Mouse (Mus musculus) neural tube, embryonic 14.5 days (tissue): ENCODE measurements around the gene Ntan1. TPM values are rescaled to one million over a fixed set of nuclear protein-coding genes. Genes with fewer than 3 reads are reported as not detected.
"Not testable (repeated sequence)": the region's sequence is repeated elsewhere in the genome, so short reads cannot be mapped to it uniquely, and the experiment has no call there.

ENCODE experiments used
- ATAC-seq: fragments of 200-750 bp; cut with Nextera tagmentation; 2 replicates; pipeline ENCODE4 v1.8.0; 2017; ENCODE audit warnings: low read depth, mild to moderate bottlenecking, moderate TSS enrichment, moderate library complexity
- H3K27ac ChIP-seq: fragments of 300-500 bp; sonication (generic); 2 replicates; pipeline ENCODE4 v1.5.1; 2014; ENCODE audit warnings: low read depth, mild to moderate bottlenecking, control low read depth, low read length, moderate library complexity, mixed read lengths
- H3K27me3 ChIP-seq: fragments of 300-500 bp; sonication (generic); 2 replicates; pipeline ENCODE4 v1.6.1; 2014; ENCODE audit warnings: low read length; ENCODE audit not compliant: control insufficient read depth, insufficient read depth
- H3K36me3 ChIP-seq: fragments of 300-500 bp; sonication (generic); 2 replicates; pipeline ENCODE4 v1.6.1; 2014; ENCODE audit warnings: low read length, mixed read lengths; ENCODE audit not compliant: control insufficient read depth, insufficient read depth
- H3K4me1 ChIP-seq: fragments of 300-500 bp; sonication (generic); 2 replicates; pipeline ENCODE4 v1.6.1; 2014; ENCODE audit warnings: low read length; ENCODE audit not compliant: control insufficient read depth, insufficient read depth
- H3K4me2 ChIP-seq: fragments of 300-500 bp; sonication (generic); 2 replicates; pipeline ENCODE4 v1.6.1; 2014; ENCODE audit warnings: mild to moderate bottlenecking, low read depth, low read length, control low read depth
- H3K4me3 ChIP-seq: fragments of 300-500 bp; sonication (generic); 2 replicates; pipeline ENCODE4 v1.5.1; 2014; ENCODE audit warnings: low read depth, low read length, control low read depth, mixed read lengths
- H3K9ac ChIP-seq: fragments of 300-500 bp; sonication (generic); replicated peaks from 2 replicates; pipeline ENCODE4 v1.6.1; 2014; ENCODE audit warnings: low read depth, mild to moderate bottlenecking, control low read depth, low read length, mixed read lengths
- H3K9me3 ChIP-seq: fragments of 300-500 bp; sonication (generic); 2 replicates; pipeline ENCODE4 v1.6.1; 2016; ENCODE audit warnings: low read length; ENCODE audit not compliant: control insufficient read depth
- WGBS: fragments of 180-500 bp; shearing (Covaris S2); extraction: QIAGEN DNeasy Blood & Tissue Kit; methylation state at CpG from one replicate; pipeline ENCODE4 v1.1.7; 2014; 5-methylcytosine and 5-hydroxymethylcytosine counted together
- polyA plus RNA-seq: library from polyadenylated mRNA; unstranded; fragments of >200 nt; fragmentation: Nextera tagmentation; extraction: Ambion mirVana; gene quantifications from 2 replicates; pipeline ENCODE4 v1.2.1, GENCODE M21; 2014

The Ntan1 gene
- polyA plus RNA-seq, 1 experiment from 2014 or later: 212 TPM

DNA sequence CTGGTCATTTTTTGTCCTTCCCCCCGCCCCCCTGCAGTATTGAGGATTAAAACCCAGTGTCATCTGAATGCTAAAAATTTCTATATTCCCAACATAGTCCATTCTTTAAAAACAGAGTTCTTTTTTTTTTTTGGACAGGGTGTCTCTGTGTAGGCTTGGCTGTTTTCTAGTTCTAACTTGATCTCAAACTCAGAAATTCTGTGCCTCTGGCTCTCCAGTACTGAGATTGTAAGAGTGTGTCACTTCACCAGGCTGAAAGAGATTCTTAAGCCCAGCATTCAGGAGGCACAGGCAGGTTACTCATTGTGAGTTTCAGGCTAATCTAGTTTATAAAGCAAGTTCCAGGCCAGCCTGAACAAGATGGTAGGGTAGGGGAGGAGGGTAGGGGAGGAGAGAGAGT lies 28.0 kb downstream of the Ntan1 start:
- no peaks in the 10 kb centered on the region for H3K9me3 ChIP-seq
- 93% methylated on average over 1 of the region's 1 CpGs for WGBS
- H3K27ac ChIP-seq: no peak overlapping the region
- no peak overlapping the region for H3K9ac ChIP-seq
- H3K36me3 ChIP-seq: peaks cover 17% of the 10 kb centered on the region
- no peaks in the 10 kb centered on the region for H3K4me1 ChIP-seq
- H3K27me3 ChIP-seq: no peaks in the 10 kb centered on the region
- H3K4me3 ChIP-seq: no peak overlapping the region
- ATAC-seq: no peak
- H3K4me2 ChIP-seq: no peak overlapping the region

- H3K4me3 ChIP-seq: no peak overlapping the region
- no peaks in the 10 kb centered on the region for H3K4me1 ChIP-seq
- no peak overlapping the region for H3K4me2 ChIP-seq
- no peaks in the 10 kb centered on the region for H3K27me3 ChIP-seq
- whole genome bisulfite sequencing: 81% methylated on average over 2 of the region's 2 CpGs
- no peak for ATAC-seq
- no peak overlapping the region for H3K27ac ChIP-seq
- no peak overlapping the region for H3K9ac ChIP-seq
- peaks cover 14% of the 10 kb centered on the region for H3K36me3 ChIP-seq
- H3K9me3 ChIP-seq: no peaks in the 10 kb centered on the region
Observed at GRCm38 (mm10) chr16:13848310-13848709, 29.7 kb downstream of the Ntan1 start.

DNA sequence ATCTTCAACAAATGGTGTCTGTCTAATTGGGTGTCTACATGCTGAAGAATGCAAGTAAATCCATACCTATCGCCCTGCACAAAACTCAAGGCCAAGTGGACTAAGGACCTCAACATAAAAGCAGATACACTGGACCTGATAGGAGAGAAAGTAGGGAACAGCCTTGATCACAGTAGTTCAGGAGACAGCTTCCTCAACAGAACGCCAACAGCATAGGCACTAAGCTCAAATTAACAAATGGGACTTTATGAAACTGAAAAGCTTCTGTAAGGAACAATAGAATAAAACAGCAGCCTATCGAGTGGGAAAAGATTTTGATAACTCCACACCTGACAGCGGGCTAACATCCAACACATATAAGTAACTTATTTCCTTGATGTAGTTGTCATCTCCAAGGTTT lies 32.8 kb downstream of the Ntan1 start:
- no peak for ATAC-seq
- Histone ChIP-seq H3K27ac (no peak overlapping the region), H3K9ac (no peak overlapping the region), H3K36me3 (peaks cover 7% of the 10 kb centered on the region; the same call in 1 of the 2 replicates), H3K9me3 (no peaks in the 10 kb centered on the region), H3K4me3 (no peak overlapping the region), H3K27me3 (no peaks in the 10 kb centered on the region), H3K4me1 (no peaks in the 10 kb centered on the region), H3K4me2 (no peak overlapping the region)
- 94% methylated on average over 4 of the region's 4 CpGs for WGBS

DNA sequence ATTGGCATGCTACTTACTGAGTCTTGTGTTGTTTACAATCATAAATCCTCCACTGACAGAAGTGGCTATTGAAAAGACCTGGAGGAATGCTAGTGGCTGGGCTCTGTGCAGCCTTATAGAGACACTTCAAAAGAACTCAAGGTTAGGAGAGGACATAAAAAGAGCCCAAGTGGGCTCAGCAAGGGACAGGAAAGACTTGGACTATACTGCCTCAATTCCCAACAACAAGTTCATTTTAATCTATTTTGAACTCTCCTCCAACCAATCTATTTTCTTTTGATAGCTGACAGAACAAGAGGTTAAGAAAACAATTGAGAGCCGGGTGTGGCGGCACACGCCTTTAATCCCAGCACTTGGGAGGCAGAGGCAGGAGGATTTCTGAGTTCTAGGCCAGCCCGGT lies 35.2 kb downstream of the Ntan1 start:
- Histone ChIP-seq H3K4me1 (no peaks in the 10 kb centered on the region), H3K27ac (no peak overlapping the region), H3K4me2 (no peak overlapping the region), H3K9ac (no peak overlapping the region), H3K27me3 (no peaks in the 10 kb centered on the region), H3K9me3 (no peaks in the 10 kb centered on the region), H3K4me3 (no peak overlapping the region), H3K36me3 (peaks cover 14% of the 10 kb centered on the region)
- no peak for ATAC-seq
- WGBS: 98% methylated on average over 4 of the region's 4 CpGs

GRCm38 (mm10) chr16:13866076-13866475 lies 47.4 kb downstream of the Ntan1 start:
- Histone ChIP-seq H3K27me3 (no peaks in the 10 kb centered on the region), H3K4me1 (no peaks in the 10 kb centered on the region), H3K4me3 (no peak overlapping the region), H3K9me3 (no peaks in the 10 kb centered on the region), H3K36me3 (peaks cover 4% of the 10 kb centered on the region; the same call in 1 of the 2 replicates), H3K27ac (no peak overlapping the region), H3K9ac (no peak overlapping the region), H3K4me2 (no peak overlapping the region)
- ATAC-seq: no peak
- 84% methylated on average over 4 of the region's 4 CpGs for WGBS

- Histone ChIP-seq H3K27ac (no peak overlapping the region), H3K4me2 (no peak overlapping the region), H3K4me3 (no peak overlapping the region), H3K9ac (no peak overlapping the region), H3K27me3 (no peaks in the 10 kb centered on the region), H3K9me3 (no peaks in the 10 kb centered on the region), H3K4me1 (no peaks in the 10 kb centered on the region), H3K36me3 (peaks cover 4% of the 10 kb centered on the region; the same call in 1 of the 2 replicates)
- 84% methylated on average over 5 of the region's 5 CpGs for WGBS
- no peak for ATAC-seq
Observed at GRCm38 (mm10) chr16:13866616-13867015, 48.0 kb downstream of the Ntan1 start.

DNA sequence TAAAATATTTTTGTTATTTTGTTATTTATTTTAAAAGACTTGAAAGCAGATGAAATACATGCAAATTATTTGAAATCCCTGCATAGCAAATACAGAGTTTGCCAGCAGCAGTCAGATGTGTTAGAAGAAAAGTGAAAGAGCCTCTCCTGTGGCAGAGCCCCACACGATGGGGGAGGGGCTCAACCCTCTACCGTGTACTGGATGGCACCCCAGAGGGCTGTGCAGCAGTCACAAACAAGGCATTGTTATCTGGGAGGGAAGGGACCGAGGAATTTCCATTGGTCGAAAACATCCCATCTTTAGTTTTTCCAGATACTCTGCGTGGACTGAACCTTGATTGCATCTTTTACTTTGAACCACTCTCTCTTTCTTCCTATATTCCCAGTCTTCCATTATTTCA lies 48.8 kb downstream of the Ntan1 start:
- H3K27me3 ChIP-seq, H3K4me1 ChIP-seq, H3K36me3 ChIP-seq, H3K9me3 ChIP-seq: not testable (repeated sequence)
- Histone ChIP-seq H3K4me2 (peak overlapping the region; percentile 46; the same call in 1 of the 2 replicates), H3K4me3 (peak overlapping the region; percentile 22), H3K9ac (0 out of 2 replicates have a peak overlapping the region, but pooled peaks have one; percentile 58), H3K27ac (peak overlapping the region; percentile 18; the same call in 1 of the 2 replicates)
- 12% methylated on average over 5 of the region's 5 CpGs for WGBS
- peak; percentile 82; the same call in 1 of the 2 replicates for ATAC-seq

DNA sequence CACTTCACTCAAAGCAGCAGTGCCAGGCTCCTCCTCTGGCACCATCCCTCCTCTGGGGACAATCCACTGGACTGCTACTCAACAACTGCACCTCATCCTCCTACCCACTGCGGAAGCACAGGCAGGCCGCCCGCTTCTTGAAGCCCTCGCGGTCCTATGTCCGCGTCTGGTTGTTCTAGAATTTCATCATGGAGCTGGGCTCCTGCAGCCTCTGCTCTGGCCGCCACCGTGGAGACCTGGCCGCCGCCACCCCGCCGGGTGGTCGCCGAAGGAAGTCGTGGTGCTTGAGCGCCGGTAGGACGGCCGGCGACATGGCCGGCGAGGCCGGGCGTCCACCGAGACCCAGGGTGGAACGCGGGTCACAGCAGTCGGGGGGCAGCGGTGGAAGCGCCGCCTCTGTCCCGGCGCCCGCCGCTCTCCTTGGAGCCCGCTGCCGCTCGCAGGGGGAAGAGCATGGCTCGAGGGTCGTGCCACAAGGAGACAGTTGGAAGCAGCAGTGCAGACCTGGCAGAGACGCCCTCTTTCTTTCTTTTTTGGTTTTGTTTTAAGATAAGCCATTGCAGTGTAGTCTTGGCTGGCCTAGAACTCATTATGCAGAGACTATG lies 49.4 kb downstream of the Ntan1 start:
- peak overlapping the region; percentile 22 for H3K4me3 ChIP-seq
- no peaks in the 10 kb centered on the region for H3K4me1 ChIP-seq
- WGBS: 3% methylated on average over 42 of the region's 42 CpGs
- ATAC-seq: peak; percentile 81; the same call in 1 of the 2 replicates
- H3K36me3 ChIP-seq: peaks cover 4% of the 10 kb centered on the region
- no peaks in the 10 kb centered on the region for H3K27me3 ChIP-seq
- H3K4me2 ChIP-seq: peak overlapping the region; percentile 46
- H3K9me3 ChIP-seq: no peaks in the 10 kb centered on the region
- peak overlapping the region; percentile 18 for H3K27ac ChIP-seq
- peak overlapping the region; percentile 58 for H3K9ac ChIP-seq

GRCm38 (mm10) chr16:13875483-13875882 lies 56.8 kb downstream of the Ntan1 start:
- WGBS: 98% methylated on average over 4 of the region's 4 CpGs
- H3K4me3 ChIP-seq: no peak overlapping the region
- no peak overlapping the region for H3K4me2 ChIP-seq
- no peaks in the 10 kb centered on the region for H3K9me3 ChIP-seq
- no peak overlapping the region for H3K9ac ChIP-seq
- H3K36me3 ChIP-seq: peaks cover 2% of the 10 kb centered on the region; the same call in 1 of the 2 replicates
- no peak for ATAC-seq
- H3K27ac ChIP-seq: no peak overlapping the region
- H3K27me3 ChIP-seq: no peaks in the 10 kb centered on the region
- H3K4me1 ChIP-seq: no peaks in the 10 kb centered on the region
